Mouse (Mus musculus): ENCODE measurements at regions not wholly inside any gene's neighbourhood (a gene's known extent, or its start where the extent isn't known, plus 50 kb on each side); places are given as distances from the start of the nearest gene placed in this dataset.

- no peak for DNase-seq
Observed at GRCm38 (mm10) chr1:55890511-55891151, 484.9 kb downstream of the Plcl1 start.

- no peak for DNase-seq
Observed at GRCm38 (mm10) chr1:55891894-55892293, 486.2 kb downstream of the Plcl1 start.

GRCm38 (mm10) chr1:55897572-55897971 lies 491.9 kb downstream of the Plcl1 start:
- DNase-seq, result no peak

GRCm38 (mm10) chr1:55898031-55898430 lies 492.3 kb downstream of the Plcl1 start:
- DNase-seq, result no peak

GRCm38 (mm10) chr1:55900033-55900432 lies 494.3 kb downstream of the Plcl1 start:
- no peak for DNase-seq

- no peak for DNase-seq
Observed at GRCm38 (mm10) chr1:55903177-55903576, 497.5 kb downstream of the Plcl1 start.

GRCm38 (mm10) chr1:55904571-55904970 lies 498.9 kb downstream of the Plcl1 start:
- DNase-seq, result no peak

- DNase-seq, result no peak
Observed at GRCm38 (mm10) chr1:55905232-55905631, 499.5 kb downstream of the Plcl1 start.

GRCm38 (mm10) chr1:55910024-55910423 lies 504.3 kb downstream of the Plcl1 start:
- no peak for DNase-seq

GRCm38 (mm10) chr1:55914284-55914683 lies 508.6 kb downstream of the Plcl1 start:
- DNase-seq, result no peak

GRCm38 (mm10) chr1:55915940-55916339 lies 510.2 kb downstream of the Plcl1 start:
- DNase-seq, result no peak

GRCm38 (mm10) chr1:55919516-55919915 lies 513.8 kb downstream of the Plcl1 start:
- no peak for DNase-seq

GRCm38 (mm10) chr1:55946786-55947549 lies 541.2 kb downstream of the Plcl1 start:
- no peak for DNase-seq

GRCm38 (mm10) chr1:55947618-55948283 lies 542.0 kb downstream of the Plcl1 start:
- no peak for DNase-seq

GRCm38 (mm10) chr1:55949606-55950005 lies 543.9 kb downstream of the Plcl1 start:
- peak; percentile 45 for DNase-seq

- DNase-seq, result peak; percentile 73
Observed at GRCm38 (mm10) chr1:55957804-55958445, 552.2 kb downstream of the Plcl1 start.

GRCm38 (mm10) chr1:55960291-55960690 lies 554.6 kb downstream of the Plcl1 start:
- DNase-seq, result peak; percentile 76

GRCm38 (mm10) chr1:55963867-55964266 lies 558.1 kb downstream of the Plcl1 start:
- DNase-seq, result peak; percentile 50

GRCm38 (mm10) chr1:55966273-55966672 lies 560.6 kb downstream of the Plcl1 start:
- DNase-seq, result peak; percentile 11

- DNase-seq, result peak; percentile 70
Observed at GRCm38 (mm10) chr1:55967869-55968268, 562.1 kb downstream of the Plcl1 start.

- DNase-seq, result no peak
Observed at GRCm38 (mm10) chr1:55977796-55978195, 572.1 kb downstream of the Plcl1 start.

- DNase-seq, result peak; percentile 88
Observed at GRCm38 (mm10) chr1:55983522-55984066, 577.9 kb downstream of the Plcl1 start.

- no peak for DNase-seq
Observed at GRCm38 (mm10) chr1:55997074-55997473, 591.4 kb downstream of the Plcl1 start.

Measured in heart, adult 11 months (tissue).